Mouse (Mus musculus): ENCODE results near the gene Cnot8. TPM values are rescaled to one million over a fixed set of nuclear protein-coding genes. Genes with fewer than 3 reads are reported as not detected.

Gene Cnot8
- total RNA-seq, 1 experiment from 2014 or later, result 65.5 TPM

DNA sequence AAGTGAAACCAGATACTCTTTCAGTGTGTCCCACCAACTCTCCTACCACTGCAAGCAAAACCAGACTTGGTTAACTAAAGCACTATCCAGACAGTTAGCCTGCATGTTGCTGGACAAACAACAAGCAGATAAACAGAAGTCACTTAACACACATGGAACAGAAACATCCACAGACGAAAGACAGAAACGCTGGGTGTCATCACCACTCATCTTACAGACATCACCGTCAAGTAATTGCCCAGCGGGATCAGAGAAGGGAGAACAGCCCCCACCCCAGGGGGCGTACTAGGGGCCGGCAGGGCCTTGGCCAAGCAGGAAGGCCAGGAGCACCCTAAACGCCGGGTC is 63.8 kb downstream of the Cnot8 start:
- no peak for DNase-seq

Other genes starting within 250 kb of the Cnot8 start
- 103 and 106 TPM in 2 replicates for gene Larp1, start 95.1 kb upstream of the Cnot8 start, total RNA-seq (2021)
- gene Gm12248, start 11.0 kb upstream of the Cnot8 start, total RNA-seq (2021), result 1.0 and 1.7 TPM in 2 replicates
- gene Gemin5, start 64.4 kb downstream of the Cnot8 start, total RNA-seq (2021), result 23.3 and 26.5 TPM in 2 replicates
- gene Mrpl22, start 67.5 kb downstream of the Cnot8 start, total RNA-seq (2021), result 70.7 and 72.0 TPM in 2 replicates
- 8.8 and 11.8 TPM in 2 replicates for gene Igtp, start 95.4 kb downstream of the Cnot8 start, total RNA-seq (2021)
- gene Irgm2, start 95.5 kb downstream of the Cnot8 start, total RNA-seq (2021), result 10.6 and 14.0 TPM in 2 replicates
- gene 4930438A08Rik, start 170.6 kb downstream of the Cnot8 start, total RNA-seq (2021), result not detected in 2 replicates
- gene Zfp692, start 202.9 kb downstream of the Cnot8 start, total RNA-seq (2021), result 14.4 and 17.3 TPM in 2 replicates
- 53.1 and 53.4 TPM in 2 replicates for gene Zfp672, start 226.2 kb downstream of the Cnot8 start, total RNA-seq (2021)
- 41.7 and 64.5 TPM in 2 replicates for gene Sh3bp5l, start 226.6 kb downstream of the Cnot8 start, total RNA-seq (2021)

Measured in adrenal gland, postnatal 25 days (tissue).